Mouse (Mus musculus) stomach, embryonic 14.5 days (tissue): ENCODE measurements around the gene Pgrmc2. TPM values are rescaled to one million over a fixed set of nuclear protein-coding genes. Genes with fewer than 3 reads are reported as not detected.
A peak's percentile ranks its signal among the peaks of the same experiment; 100 is the strongest.

Experiments used
- ATAC-seq: fragments of 200-750 bp; cut with Nextera tagmentation; 2 replicates; pipeline ENCODE4 v1.8.0; 2017; ENCODE audit warnings: low read depth, moderate TSS enrichment; ENCODE audit not compliant: insufficient number of reproducible peaks, insufficient read depth, low FRiP score
- H3K27ac ChIP-seq: fragments of 300-500 bp; sonication (generic); 2 replicates; pipeline ENCODE4 v1.5.1; 2014; ENCODE audit warnings: mild to moderate bottlenecking, low read length, moderate library complexity, mixed read lengths
- H3K27me3 ChIP-seq: fragments of 300-500 bp; sonication (generic); 2 replicates; pipeline ENCODE4 v1.6.1; 2014; ENCODE audit warnings: low read length, control low read depth, mixed read lengths; ENCODE audit not compliant: control insufficient read depth, insufficient read depth
- H3K36me3 ChIP-seq: fragments of 300-500 bp; sonication (generic); 2 replicates; pipeline ENCODE4 v1.6.1; 2014; ENCODE audit warnings: mild to moderate bottlenecking, control low read depth, low read length, moderate library complexity, mixed read lengths; ENCODE audit not compliant: control insufficient read depth, insufficient read depth
- H3K4me1 ChIP-seq: fragments of 300-500 bp; sonication (generic); 2 replicates; pipeline ENCODE4 v1.6.1; 2014; ENCODE audit warnings: low read length, control low read depth, mixed read lengths; ENCODE audit not compliant: control insufficient read depth, insufficient read depth
- H3K4me2 ChIP-seq: fragments of 300-500 bp; sonication (generic); replicated peaks from 2 replicates; pipeline ENCODE4 v1.6.1; 2014; ENCODE audit warnings: low read depth, low read length, control low read depth
- H3K4me3 ChIP-seq: fragments of 300-500 bp; sonication (generic); 2 replicates; pipeline ENCODE4 v1.5.1; 2014; ENCODE audit warnings: low read depth, low read length, control low read depth
- H3K9ac ChIP-seq: fragments of 300-500 bp; sonication (generic); replicated peaks from 2 replicates; pipeline ENCODE4 v1.6.1; 2014; ENCODE audit warnings: low read depth, mild to moderate bottlenecking, control low read depth, low read length, moderate library complexity, mixed read lengths
- H3K9me3 ChIP-seq: fragments of 300-500 bp; sonication (generic); 2 replicates; pipeline ENCODE4 v1.6.1; 2016; ENCODE audit warnings: low read depth, low read length, control low read depth; ENCODE audit not compliant: control insufficient read depth
- WGBS: fragments of 180-500 bp; shearing (Covaris S2); extraction: QIAGEN DNeasy Blood & Tissue Kit; methylation state at CpG from one replicate; pipeline ENCODE4 v1.1.7; 2014; 5-methylcytosine and 5-hydroxymethylcytosine counted together
- polyA plus RNA-seq: library from polyadenylated mRNA; unstranded; fragments of >200 nt; fragmentation: Nextera tagmentation; extraction: Ambion mirVana; gene quantifications from 2 replicates; pipeline ENCODE4 v1.2.1, GENCODE M21; 2014

Pgrmc2 gene
- polyA plus RNA-seq, 1 experiment from 2014 or later: 29.5 TPM

DNA sequence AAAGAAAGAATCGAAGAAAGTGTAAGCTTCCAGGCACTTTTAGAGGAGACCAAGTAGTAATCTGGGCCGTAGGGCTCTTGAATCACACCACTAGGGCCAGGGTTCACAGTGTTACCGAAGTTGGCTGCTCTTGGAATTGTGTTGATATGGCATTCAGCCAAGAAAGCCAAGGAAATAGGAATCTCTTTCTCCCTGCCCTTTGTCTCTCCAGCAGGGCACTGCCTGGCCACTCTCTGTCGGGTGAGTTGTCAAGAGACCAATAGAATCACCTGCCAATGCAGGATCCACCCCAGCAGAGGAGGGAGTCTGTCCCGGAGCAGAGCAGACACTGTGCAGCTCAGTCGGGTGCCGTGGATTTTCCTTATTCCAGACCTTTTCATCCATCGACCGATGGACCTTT lies 19.1 kb upstream of the Pgrmc2 start:
- H3K4me3 ChIP-seq: no peak overlapping the region
- H3K4me1 ChIP-seq: no peaks in the 10 kb centered on the region
- no peak overlapping the region for H3K4me2 ChIP-seq
- ATAC-seq: no peak
- no peak overlapping the region for H3K9ac ChIP-seq
- 89% methylated on average over 9 of the region's 9 CpGs for WGBS
- no peak overlapping the region for H3K27ac ChIP-seq
- no peaks in the 10 kb centered on the region for H3K36me3 ChIP-seq
- no peaks in the 10 kb centered on the region for H3K9me3 ChIP-seq
- no peaks in the 10 kb centered on the region for H3K27me3 ChIP-seq

DNA sequence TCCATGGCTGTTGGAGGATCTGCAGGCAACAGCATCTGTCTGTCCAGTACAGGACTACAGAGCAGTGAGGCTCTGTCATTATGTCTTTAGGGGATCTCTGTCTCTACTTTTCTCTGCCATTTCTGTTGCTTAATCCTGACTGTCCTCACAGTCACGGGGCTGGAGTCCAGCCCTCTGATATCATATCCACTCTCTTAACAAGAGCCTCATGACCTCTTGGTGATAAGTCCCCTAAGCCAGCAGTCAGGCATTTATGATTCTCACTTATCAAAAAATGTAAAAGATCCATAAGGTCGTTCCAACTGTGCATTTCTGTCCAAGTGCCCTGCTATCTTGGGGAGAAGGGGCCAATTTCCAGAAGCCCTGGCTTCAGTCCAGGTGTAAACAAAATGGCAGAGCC lies 17.3 kb upstream of the Pgrmc2 start:
- no peaks in the 10 kb centered on the region for H3K36me3 ChIP-seq
- H3K4me1 ChIP-seq: no peaks in the 10 kb centered on the region
- no peak overlapping the region for H3K27ac ChIP-seq
- no peaks in the 10 kb centered on the region for H3K9me3 ChIP-seq
- 66% methylated on average over 2 of the region's 2 CpGs for WGBS
- H3K27me3 ChIP-seq: no peaks in the 10 kb centered on the region
- no peak for ATAC-seq
- no peak overlapping the region for H3K4me2 ChIP-seq
- H3K9ac ChIP-seq: no peak overlapping the region
- no peak overlapping the region for H3K4me3 ChIP-seq

DNA sequence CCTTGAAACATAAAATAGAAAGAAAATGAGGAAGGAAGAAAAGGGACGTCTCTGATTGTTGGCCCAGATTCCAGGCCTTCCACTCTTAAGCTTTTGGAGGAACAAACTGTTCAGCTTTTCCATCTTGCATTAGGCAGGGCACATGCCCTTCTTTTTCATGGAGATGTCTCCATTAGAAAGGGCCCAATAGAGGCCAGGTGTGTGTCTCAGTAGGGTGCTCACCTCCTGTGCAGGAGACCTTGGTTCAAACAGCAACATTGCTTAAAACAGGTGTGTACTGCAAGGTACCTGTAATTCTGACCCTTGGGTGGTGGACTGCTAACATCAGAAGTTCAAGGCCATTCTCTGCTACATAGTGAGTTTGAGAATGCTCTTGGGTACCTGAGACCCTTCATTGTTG lies 16.8 kb upstream of the Pgrmc2 start:
- H3K9me3 ChIP-seq: no peaks in the 10 kb centered on the region
- 64% methylated on average over 1 of the region's 1 CpGs for WGBS
- no peaks in the 10 kb centered on the region for H3K4me1 ChIP-seq
- ATAC-seq: no peak
- H3K4me2 ChIP-seq: no peak overlapping the region
- H3K9ac ChIP-seq: no peak overlapping the region
- no peak overlapping the region for H3K4me3 ChIP-seq
- H3K27me3 ChIP-seq: no peaks in the 10 kb centered on the region
- H3K36me3 ChIP-seq: no peaks in the 10 kb centered on the region
- no peak overlapping the region for H3K27ac ChIP-seq

DNA sequence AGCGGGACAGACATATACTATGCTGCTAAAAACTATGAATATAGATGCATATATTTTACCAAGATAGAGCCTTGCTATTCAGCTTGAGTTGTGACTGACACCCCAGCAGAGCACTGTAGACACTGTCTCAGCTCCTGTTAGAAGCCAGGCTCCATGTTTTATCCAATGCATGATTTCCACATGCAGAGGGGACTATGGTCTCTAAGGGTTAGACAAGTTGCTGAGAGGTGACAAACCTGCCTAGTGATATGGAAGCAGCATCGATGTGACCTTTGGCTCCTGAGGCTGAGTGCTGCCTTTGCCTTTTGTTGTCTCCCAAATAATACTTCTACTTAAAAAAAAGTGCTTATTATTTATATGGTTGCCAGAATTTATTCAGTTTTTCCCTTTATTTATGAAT lies 10.4 kb upstream of the Pgrmc2 start:
- WGBS: 87% methylated on average over 2 of the region's 2 CpGs
- no peak for ATAC-seq
- H3K9ac ChIP-seq: no peak overlapping the region
- H3K27me3 ChIP-seq: no peaks in the 10 kb centered on the region
- no peak overlapping the region for H3K27ac ChIP-seq
- no peak overlapping the region for H3K4me3 ChIP-seq
- no peak overlapping the region for H3K4me2 ChIP-seq
- no peaks in the 10 kb centered on the region for H3K9me3 ChIP-seq
- no peaks in the 10 kb centered on the region for H3K36me3 ChIP-seq
- H3K4me1 ChIP-seq: no peaks in the 10 kb centered on the region

DNA sequence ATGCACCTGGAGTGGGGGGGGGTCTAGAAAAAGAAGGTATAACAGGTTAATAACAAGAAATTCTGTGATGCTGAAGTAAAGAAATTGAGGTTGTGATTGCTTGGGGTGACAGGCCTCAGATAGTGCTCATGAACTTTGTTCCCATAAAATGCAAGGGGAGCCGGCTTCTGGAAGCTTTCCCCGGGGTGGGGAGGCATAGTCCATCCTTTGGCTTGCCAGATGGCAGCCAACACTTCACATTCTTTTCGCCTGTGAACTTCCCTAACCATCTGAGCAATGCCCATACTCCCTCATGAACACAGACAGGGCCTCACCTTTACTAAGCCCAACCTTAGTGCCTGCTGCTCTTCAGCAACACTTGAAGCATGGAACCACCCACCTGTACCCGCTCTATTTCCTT lies 9.5 kb upstream of the Pgrmc2 start:
- no peak overlapping the region for H3K9ac ChIP-seq
- H3K27ac ChIP-seq: no peak overlapping the region
- 75% methylated on average over 4 of the region's 4 CpGs for WGBS
- no peak for ATAC-seq
- no peaks in the 10 kb centered on the region for H3K36me3 ChIP-seq
- H3K27me3 ChIP-seq: no peaks in the 10 kb centered on the region
- no peak overlapping the region for H3K4me2 ChIP-seq
- H3K4me3 ChIP-seq: no peak overlapping the region
- no peaks in the 10 kb centered on the region for H3K9me3 ChIP-seq
- no peaks in the 10 kb centered on the region for H3K4me1 ChIP-seq

- no peaks in the 10 kb centered on the region for H3K36me3 ChIP-seq
- H3K9me3 ChIP-seq: no peaks in the 10 kb centered on the region
- H3K4me2 ChIP-seq: no peak overlapping the region
- H3K27ac ChIP-seq: no peak overlapping the region
- no peak overlapping the region for H3K9ac ChIP-seq
- no peak for ATAC-seq
- no peak overlapping the region for H3K4me3 ChIP-seq
- 75% methylated on average over 2 of the region's 2 CpGs for WGBS
- H3K27me3 ChIP-seq: no peaks in the 10 kb centered on the region
- H3K4me1 ChIP-seq: no peaks in the 10 kb centered on the region
Observed at GRCm38 (mm10) chr3:41090839-41091238, 8.0 kb upstream of the Pgrmc2 start.

- H3K4me2 ChIP-seq: no peak overlapping the region
- H3K9me3 ChIP-seq: no peaks in the 10 kb centered on the region
- no peak overlapping the region for H3K4me3 ChIP-seq
- no peak for ATAC-seq
- no peaks in the 10 kb centered on the region for H3K4me1 ChIP-seq
- no peak overlapping the region for H3K9ac ChIP-seq
- no peaks in the 10 kb centered on the region for H3K27me3 ChIP-seq
- H3K36me3 ChIP-seq: no peaks in the 10 kb centered on the region
- no peak overlapping the region for H3K27ac ChIP-seq
Observed at GRCm38 (mm10) chr3:41087071-41087470, 4.2 kb upstream of the Pgrmc2 start.

GRCm38 (mm10) chr3:41084421-41084820 lies 1.6 kb upstream of the Pgrmc2 start:
- WGBS: 79% methylated on average over 5 of the region's 5 CpGs
- no peak overlapping the region for H3K4me2 ChIP-seq
- no peak overlapping the region for H3K4me3 ChIP-seq

GRCm38 (mm10) chr3:41083790-41084112 lies 905 bp upstream of the Pgrmc2 start:
- Histone ChIP-seq H3K36me3 (no peaks in the 10 kb centered on the region), H3K27me3 (no peaks in the 10 kb centered on the region), H3K4me1 (peaks cover 10% of the 10 kb centered on the region; the same call in 1 of the 2 replicates), H3K4me3 (peak overlapping the region; percentile 89), H3K27ac (peak overlapping the region; percentile 91), H3K9me3 (no peaks in the 10 kb centered on the region), H3K4me2 (peak overlapping the region; percentile 78), H3K9ac (peak overlapping the region; percentile 87)
- WGBS: under 1% methylated on average over 6 of the region's 6 CpGs
- peak; percentile 40; the same call in 1 of the 2 replicates for ATAC-seq

More at GRCm38 (mm10) chr3:41084421-41084820, 1.6 kb upstream of the Pgrmc2 start:
- H3K9ac ChIP-seq: no peak overlapping the region
- no peaks in the 10 kb centered on the region for H3K27me3 ChIP-seq
- no peak overlapping the region for H3K27ac ChIP-seq
- H3K4me1 ChIP-seq: peaks cover 10% of the 10 kb centered on the region; the same call in 1 of the 2 replicates
- ATAC-seq: no peak
- no peaks in the 10 kb centered on the region for H3K9me3 ChIP-seq
- H3K36me3 ChIP-seq: no peaks in the 10 kb centered on the region
